Mouse (Mus musculus): ENCODE results near the gene Ckb.
A peak's percentile ranks its signal among the peaks of the same experiment; 100 is the strongest.

Gene Ckb

GRCm38 (mm10) chr12:111691346-111691872, 19.3 kb upstream of the Ckb start:
- DNase-seq = no peak

DNA sequence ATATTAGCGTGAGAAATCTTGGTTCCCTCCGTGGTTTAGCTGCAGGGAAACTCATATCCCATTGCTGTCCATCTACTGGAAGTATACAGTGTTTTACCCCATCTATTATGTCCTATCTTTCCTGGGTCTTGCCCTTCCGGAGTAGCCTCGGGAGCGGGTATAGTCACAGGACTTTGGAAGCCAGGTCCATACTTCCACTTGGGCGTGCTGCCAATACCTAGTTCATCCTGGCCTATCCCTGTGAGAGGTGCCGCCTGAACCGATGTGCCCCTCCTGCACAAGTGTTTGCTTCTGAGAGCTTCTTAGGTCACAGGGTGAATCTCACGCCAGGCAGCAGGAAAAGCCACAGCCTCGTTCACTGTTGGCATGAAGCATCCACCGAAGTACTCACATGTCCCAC, 17.3 kb upstream of the Ckb start:
- DNase-seq = peak; percentile 67 to 69

- DNase-seq = no peak
Measured at GRCm38 (mm10) chr12:111688069-111688428, 15.9 kb upstream of the Ckb start.

DNA sequence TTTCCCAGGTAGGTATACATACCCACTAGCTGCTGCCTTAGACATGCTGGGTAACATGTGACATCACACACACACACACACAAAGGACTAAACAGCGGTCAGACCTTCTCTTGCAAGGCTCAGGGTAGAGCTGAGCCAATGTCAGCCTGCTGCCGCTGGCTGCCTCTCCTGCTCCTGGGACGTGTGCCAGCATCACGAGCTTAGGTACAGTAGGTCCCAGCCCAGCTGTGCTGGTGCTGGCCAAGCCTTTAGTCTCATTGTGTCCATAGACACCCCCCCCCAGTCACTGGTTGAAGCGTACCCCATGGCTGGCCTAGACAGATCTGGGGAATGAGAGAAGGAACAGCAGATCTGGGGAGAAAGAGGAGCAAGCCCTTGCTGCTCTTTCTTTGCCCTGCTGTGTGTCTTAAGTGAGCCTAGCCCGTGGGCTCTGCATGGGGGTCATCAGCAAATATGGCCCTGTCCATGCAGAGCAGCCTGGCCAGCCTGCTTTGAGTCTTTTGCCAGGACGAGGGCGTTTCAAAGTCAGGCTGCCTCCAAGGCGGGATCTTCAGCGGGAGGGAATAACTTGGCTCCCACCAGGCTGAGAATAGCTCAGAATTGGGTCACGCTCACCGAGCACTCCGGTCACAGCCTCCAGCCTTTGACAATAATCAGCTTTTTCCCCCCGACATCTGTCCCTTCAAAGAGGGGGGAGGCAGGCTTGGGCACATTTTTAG, 15.4 kb upstream of the Ckb start:
- DNase-seq = peak; percentile 92 to 94

GRCm38 (mm10) chr12:111686390-111686789, 14.3 kb upstream of the Ckb start:
- DNase-seq = no peak

- DNase-seq = no peak
Measured at GRCm38 (mm10) chr12:111682806-111683205, 10.7 kb upstream of the Ckb start.

DNA sequence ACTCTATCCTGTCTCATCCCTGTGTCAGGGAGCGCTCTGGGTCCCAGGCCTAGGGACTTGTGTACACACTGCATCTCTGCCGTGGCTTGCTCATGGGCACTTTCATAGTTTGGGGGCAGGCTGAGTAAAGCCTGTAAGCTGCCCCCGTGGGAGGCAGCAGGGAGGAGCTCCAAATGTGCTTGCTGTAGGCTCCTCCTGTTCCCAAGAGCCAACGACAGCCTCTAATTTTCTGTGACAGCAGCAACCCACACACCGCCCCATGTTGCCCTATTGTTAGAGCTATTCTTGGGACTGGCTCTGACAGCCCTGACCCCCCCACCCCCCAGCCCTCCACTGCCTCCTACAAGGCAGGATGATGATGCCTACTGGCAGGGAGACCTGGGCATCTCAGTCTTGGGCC, 9.9 kb upstream of the Ckb start:
- no peak for DNase-seq

DNA sequence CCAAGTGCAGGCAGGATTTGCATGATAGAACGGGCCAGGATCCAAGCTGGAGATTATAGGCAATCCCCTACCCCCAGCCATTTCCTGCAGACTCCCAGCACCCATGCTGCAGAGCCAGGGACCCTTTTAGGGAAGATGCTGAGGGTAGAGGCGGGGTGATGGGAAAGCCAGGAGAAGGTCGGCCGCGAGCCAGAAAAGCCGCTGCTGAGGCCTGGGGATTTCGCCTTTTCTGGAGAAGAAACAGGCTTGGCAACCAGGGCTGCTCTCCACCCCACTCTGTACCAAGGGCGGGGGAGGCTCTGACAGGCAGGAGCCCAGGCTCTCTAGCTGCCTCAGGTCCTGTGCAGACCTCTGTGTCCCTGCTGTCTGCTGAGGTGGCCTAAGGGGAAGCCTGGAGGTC, 9.2 kb upstream of the Ckb start:
- no peak for DNase-seq

DNA sequence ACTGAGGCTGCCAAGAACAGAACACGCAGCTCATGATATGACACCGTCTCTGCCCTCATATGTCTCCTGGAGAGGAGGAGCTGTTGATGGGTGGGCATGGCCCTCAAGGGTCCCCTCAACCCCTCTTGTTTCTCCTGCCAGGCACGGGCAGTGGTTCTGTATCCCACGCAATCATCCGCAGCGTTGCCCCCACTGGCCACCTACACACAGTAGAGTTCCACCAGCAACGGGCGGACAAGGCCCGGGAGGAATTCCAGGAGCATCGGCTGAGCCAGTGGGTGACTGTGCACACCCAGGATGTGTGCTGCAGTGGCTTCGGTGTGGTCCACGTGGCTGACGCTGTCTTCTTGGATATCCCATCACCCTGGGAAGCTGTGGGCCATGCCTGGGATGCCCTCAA, 8.5 kb upstream of the Ckb start:
- no peak for DNase-seq

- DNase-seq = no peak
Measured at GRCm38 (mm10) chr12:111678997-111679396, 6.9 kb upstream of the Ckb start.

- DNase-seq = no peak
Measured at GRCm38 (mm10) chr12:111678670-111678933, 6.5 kb upstream of the Ckb start.

GRCm38 (mm10) chr12:111677882-111678669, 5.9 kb upstream of the Ckb start, which contains the start of gene Trmt61a:
TSS of gene Trmt61a (plus strand) at chr12:111678105.
- DNase-seq = peak; percentile 87

- DNase-seq = peak in 1 of 2 experiments; percentile 45
Measured at GRCm38 (mm10) chr12:111677421-111677820, 5.3 kb upstream of the Ckb start.

GRCm38 (mm10) chr12:111675797-111676580, 3.9 kb upstream of the Ckb start:
- DNase-seq = no peak

- no peak for DNase-seq
Measured at GRCm38 (mm10) chr12:111674850-111675486, 2.8 kb upstream of the Ckb start.

GRCm38 (mm10) chr12:111672581-111672980, 443 bp upstream of the Ckb start:
- DNase-seq = no peak

- DNase-seq = no peak
Measured at GRCm38 (mm10) chr12:111671431-111671902, 671 bp downstream of the Ckb start.

GRCm38 (mm10) chr12:111670976-111671375, 1.2 kb downstream of the Ckb start:
- DNase-seq = no peak

DNA sequence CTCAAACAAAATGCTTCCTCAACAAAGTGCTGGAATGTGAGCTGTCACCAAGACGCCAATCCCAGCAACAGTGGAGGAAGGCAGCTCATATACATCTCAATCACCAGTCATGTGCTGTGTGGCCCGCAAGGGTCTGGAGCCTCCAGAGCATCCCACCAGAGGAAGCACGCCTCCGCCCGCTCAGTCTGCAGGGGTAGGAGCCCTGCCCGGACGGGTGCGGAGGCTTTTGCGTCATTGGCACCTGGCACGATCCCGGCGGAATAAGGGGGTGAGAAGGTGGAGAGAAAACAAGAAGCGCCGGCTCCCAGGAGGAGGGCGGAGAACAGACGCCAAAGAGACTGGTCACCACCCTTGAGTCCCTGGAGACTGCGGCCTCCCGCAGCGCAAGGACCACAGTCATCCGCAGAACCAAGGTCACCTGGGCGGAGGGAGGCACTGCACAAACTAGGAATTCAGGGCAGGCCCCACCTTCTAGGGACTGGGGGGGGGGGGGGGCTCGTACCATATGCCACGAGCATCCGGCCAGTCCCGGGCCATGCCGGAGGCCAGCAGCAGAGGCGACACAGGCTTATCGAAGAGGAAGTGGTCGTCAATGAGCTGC, 1.7 kb downstream of the Ckb start:
- no peak for DNase-seq

GRCm38 (mm10) chr12:111669961-111670360, 2.2 kb downstream of the Ckb start:
- DNase-seq = no peak

GRCm38 (mm10) chr12:111669000-111669788, 2.9 kb downstream of the Ckb start:
- no peak for DNase-seq
